Mouse (Mus musculus) bone marrow macrophage, adult 2 months (primary cell): ENCODE data around the gene Vps18.

Experiments used
- CTCF ChIP-seq: IDR thresholded peaks from 2 replicates; pipeline ENCODE4 v1.5.1; 2012; ENCODE audit warnings: low read depth, mild to moderate bottlenecking, low read length, moderate library complexity
- POLR2A ChIP-seq: IDR thresholded peaks from 2 replicates; pipeline ENCODE4 v1.6.1; 2012; ENCODE audit warnings: mild to moderate bottlenecking, low read depth, low read length, borderline replicate concordance

- TF ChIP-seq CTCF: no peak
- no peak for TF ChIP-seq POLR2A
Measured at GRCm38 (mm10) chr2:119297506-119297905, 9.0 kb downstream of the Vps18 start.
